Mouse (Mus musculus) left cerebral cortex, adult 9 months (tissue): Measurements from ENCODE around the gene Papola.

Experiments used
- DNase-seq, 2 experiments: peaks; one replicate each; pipeline ENCODE4 v3.0.0; 2022; ENCODE audit warnings: low spot score in 2 of 2

Papola gene

DNA sequence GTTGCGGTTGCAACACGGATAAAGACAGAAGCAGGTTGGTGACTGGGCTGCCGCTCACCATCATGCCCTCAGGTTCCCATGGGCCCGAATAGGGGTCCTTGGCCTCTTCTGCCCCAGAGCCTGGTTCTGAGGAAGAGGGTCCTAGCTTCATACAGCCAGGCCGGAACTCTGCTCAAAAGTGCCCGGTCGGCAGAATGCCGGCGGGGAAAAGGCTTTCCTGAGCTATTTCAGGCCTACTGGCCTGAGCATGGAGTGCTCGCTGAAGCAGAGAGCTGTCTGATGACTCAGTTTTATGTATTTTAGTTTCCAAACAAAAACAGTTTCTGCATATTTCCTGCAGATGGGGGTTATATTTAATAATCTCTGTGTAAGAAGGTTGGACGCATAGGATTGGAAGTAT, 78.9 kb downstream of the Papola start:
- no peak for DNase-seq

DNA sequence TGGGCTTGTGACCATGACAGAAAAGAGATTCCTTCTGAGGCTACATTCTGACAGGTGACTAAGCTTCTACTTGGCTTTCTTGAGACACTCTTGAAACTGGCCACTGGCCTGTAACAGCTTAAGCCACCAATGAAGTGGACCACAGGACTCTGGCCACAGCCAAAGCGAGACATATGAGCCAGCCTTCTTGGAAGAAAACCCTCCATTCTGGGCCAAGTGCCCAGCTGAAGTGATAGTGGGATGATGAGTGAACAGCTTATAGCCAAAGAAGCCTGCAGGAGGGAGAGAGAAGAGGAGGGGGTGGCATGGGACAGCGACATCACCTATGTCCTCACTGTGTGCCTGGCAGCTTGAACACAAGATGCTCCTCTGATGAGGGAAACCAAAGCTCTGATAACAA, 83.2 kb downstream of the Papola start:
- DNase-seq: no peak

DNA sequence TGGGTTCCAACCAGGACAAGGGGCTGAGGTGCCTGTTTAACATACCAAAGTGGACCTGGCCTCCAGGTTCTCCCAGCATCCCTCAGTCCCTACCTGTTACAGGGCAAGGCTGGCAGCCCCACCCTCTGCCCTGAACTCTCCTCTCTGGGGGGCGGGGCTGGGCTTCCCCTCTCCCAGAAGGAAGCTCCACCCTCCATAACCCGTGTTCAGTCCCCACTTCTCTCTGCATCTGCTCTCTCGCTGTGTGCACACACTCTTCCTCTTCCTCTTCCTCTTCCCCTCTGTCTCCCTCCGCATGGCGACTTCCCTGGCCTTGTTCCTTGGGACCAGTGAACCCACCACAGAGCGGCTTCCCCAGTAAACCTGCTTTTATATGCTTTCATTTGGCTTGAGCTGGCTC, 84.7 kb downstream of the Papola start:
- no peak for DNase-seq

DNA sequence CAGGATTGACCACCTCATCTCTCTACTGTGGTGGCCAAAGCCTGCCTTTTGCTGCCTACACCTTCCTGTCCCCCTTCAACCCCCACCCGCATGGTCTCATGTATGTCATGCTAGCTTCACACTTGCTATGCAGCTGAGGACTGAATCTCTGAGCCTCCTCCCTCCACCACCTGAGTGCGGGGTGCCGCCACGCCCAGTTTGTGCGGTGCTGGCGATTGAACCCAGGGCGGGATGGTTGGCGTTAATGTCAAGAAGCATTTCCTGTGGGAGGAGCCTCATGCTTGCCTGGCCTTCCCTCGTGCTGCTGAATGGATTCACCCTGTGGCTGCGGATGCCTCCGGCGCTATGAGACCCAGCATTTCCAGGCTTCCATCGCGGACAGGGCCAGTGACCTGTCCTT, 85.2 kb downstream of the Papola start:
- DNase-seq: no peak

DNA sequence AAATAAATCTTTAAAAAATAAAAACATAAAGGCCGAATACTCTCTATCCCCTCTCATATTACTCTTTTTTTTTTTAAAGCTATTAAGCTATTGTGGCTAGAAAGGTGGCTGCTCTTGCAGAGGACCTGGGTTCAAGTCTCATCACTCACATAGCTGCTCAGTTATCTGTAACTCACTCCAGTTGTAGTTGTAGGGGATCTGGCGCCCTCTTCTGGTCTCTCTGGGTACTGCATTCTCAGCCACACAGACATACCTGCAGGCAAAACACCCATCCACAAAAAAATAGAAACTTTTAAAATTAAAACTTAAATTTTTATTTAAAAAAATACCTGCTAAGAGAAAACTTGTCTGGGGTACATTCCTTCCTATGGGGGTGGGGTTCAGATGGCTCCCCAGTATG, 88.8 kb downstream of the Papola start:
- DNase-seq: no peak

DNA sequence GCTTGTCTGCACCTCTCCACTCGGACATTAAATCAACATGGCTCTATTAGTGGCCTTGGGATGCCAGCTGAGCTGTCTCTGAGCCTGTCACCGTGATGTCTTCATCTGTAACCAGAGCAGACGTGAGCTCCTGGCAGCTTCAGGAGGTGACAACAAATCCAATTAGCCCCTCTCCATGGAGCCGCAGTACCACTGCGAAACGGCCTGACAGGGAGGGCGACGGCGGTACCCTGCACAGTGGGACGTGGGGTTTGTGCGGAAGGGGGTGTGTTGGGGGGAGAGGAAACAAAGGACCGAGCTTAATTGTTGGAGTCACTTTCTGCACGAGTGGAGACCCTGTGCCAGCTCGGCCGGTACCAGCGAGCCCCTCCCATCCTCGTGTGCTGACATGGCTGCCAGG, 90.6 kb downstream of the Papola start:
- no peak for DNase-seq

DNA sequence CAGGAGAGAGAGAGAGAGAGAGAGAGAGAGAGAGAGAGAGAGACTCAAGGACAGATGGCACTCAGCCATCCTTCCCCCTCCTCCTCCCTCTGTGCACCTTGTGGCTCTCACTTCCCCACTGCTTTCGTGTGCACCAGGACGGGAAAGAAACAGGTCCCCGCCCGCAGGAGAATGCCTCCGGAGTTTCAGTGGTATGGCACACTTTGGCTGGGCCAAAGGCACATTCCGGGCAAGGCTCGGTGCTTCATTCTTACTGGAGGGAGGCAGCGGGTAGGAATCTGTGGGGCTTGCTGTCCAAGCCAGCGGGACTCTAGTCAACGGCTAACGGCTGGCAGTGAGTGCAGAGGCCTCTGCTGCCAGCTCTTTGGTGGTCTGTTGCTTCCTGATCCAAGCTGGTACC, 92.0 kb downstream of the Papola start:
- no peak for DNase-seq

DNA sequence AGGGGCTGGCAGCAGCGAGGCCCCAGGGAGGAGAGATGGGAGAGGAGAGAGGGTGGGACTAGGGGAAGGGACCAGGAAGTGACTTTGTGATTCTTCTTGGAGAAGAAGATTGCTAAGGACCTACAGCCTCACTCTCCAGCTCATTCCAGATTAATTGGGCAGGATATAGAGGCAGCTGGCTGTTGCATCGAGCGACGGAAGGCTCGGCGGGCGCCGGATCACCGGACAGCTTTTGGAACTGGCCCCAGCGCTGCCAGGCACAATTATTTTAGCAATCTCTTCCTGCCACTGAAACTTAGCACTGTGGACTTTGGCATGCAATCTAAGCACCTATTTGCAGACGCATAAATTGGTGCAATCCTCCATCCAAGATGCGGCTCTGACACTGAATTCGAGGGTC, 92.4 kb downstream of the Papola start:
- DNase-seq: no peak

DNA sequence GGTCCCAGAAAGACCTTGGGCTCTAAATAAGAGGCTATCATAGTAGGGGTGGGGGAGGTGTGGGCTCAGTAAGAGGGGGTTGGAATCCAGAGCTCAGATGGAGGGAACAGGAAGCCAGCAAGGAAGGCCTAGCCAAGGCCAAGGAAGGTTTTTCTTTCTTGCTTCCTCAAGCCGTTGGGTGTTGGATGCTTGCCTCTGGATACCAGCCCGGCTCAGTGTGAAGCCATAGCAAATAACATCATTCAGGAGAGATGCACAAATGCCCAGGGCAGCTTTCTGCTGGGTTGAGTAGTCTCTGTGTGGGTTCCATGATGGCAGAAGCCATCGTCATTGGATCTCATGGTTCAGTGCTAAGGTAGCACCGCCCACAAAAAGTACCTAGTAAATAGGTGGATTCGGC, 94.3 kb downstream of the Papola start:
- no peak for DNase-seq

DNA sequence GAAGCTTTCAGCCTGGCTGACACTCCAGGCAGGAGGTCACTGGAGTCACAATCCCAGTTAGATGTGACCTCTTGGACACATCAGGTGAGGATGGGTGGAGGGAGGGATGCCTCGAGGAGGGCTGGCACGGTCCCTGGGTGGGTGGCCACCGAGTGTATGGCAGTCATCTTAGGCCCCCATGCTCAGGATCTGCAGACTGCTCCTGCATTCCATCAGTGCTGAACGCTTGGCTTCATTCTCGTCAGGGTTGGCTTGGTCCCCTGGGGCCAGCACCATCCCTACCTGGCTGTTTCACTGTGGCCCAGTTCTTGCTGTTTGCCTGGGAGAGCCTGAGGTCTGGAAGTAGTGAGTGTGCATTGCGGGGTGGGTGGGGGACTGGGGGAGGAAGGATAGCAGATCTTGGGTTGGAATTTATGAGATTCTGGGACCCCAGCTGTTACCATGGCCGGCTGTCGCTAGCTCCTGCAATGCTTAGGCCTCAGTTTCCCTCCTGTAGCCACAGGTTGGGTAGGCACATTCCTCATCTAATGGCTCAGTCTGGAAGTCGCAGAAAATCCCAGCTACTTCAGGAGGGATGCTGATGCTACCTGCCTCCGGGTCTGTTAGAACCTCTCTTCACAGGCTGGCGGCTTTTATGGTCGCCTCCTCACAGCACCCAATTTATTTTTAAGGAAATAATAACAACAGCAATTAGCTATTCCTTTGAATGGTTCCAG, 99.5 kb downstream of the Papola start:
- no peak for DNase-seq

DNA sequence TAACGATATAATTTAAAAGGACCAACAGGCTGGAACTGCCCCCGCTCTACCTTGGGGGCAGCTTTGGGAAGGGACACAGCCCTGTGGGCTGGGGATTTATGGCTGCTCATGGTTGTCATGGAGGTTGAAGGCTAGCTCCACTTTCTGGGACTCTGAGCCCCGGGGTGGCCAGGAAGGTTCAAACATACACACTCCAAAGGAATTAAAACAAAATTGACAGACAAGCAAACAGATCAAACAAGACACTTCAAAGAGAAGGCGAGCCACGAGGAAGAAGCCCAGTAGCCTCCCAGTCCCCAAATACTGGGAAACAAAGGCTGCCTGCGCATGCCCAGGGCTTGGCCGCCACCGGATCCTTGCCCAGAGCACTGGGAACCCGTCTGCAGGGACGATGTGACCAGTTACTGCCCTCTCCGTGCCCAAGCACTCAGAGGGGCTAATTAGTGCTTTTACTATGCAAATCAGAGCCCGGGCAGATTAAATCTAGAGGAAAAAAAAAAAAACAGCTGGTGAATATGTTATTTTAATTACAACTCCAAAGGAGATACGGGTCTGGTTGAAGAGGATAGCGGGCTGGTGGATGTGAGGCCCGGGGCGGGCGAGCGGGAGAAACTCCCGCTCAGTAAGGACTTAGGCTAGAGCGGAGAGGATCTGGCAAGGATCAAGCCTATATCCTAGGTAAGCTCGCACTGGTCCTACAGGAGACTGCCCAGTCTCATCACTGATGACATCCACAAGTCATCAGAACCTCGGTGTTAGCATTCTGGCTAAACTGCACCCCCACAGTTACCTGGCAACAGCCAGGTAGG, 100.2 kb downstream of the Papola start:
- DNase-seq: no peak
